Mouse (Mus musculus): ENCODE measurements around the gene Lipk. TPM values are rescaled to one million over a fixed set of nuclear protein-coding genes. Genes with fewer than 3 reads are reported as not detected.

Lipk gene
- not detected in 2 replicates for polyA plus RNA-seq (2021; fragmentation: Nextera tagmentation)
- long read RNA-seq, experiment 1, result 0 reads
- long read RNA-seq, experiment 2, result 0 reads

DNA sequence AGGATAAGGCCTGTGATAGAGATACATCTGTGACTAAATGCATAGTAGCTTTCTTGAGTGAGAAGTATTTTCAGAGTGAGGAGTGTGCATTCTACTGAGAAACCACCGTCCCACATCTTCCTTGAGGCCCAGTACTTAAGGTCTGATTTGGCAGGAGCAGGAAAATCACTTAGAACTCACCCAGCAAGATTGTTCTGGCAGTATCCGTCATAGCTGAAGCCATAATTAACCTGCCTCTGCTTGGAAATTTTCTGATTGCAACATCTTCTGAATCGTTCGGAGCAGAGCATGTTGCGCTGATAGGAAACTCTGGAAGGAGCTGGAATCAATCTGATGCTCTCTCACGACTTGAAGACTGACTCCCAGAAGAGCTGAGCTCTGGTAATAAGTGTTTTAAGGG is at the start of gene Lipk:
Gene Lipk, plus strand, starts transcription at position 289 of the 400 bp plus-strand sequence.

DNA sequence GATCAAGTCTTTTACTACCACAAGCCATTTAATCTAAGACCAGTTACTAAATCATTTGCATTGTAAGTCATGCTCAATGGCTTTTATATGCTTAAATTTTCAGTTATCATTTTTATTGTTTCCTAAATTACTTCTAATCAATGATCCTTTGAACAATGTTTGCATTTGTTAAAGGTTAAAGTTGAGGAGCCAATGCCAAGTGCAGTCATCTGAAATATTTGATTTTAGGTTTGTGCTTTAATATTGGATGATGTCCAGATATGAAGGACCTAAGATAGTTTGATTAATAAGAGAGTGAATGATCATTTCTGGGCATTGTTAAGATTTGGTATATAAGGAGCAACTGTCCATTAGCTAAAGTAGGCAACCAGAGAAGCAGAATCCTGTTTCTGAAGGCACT is 47.2 kb upstream of the Lipk start, which contains the start of gene Lipf:
Gene Lipf, plus strand, starts transcription at position 301 of the 400 bp plus-strand sequence.

DNA sequence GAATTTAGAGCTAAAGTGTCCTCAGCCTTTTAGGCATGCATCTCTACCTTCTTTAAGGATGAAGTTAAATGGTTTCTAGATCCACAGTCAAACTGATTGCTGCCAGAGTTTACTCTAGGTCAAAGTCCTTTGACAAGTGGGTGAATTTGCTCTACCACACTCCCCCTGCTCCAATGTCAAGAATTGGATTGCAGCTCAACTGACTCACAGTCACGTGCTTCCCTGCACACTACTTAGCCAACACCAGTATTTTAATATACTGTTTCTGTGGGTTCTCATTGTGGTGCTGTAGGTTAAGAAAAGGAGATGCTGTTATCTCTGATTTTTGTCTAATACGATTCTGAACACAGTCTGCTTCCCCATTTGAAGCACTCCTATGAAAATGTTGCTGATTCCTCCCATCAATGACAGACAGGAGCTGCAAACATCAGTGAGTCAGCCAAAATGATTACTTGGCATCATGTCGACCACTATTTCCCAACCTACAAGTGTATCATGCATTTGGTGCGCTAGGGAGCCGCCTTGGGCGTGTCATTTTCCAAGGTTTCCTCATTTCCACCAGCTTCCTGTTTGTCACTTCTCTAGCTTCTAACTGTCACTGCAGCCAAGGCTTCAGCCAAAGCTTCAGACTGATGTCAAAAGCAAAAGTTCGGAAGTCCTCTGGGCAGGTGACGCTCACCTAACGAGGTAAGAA is 58.8 kb downstream of the Lipk start, which contains the start of gene Lipn:
Gene Lipn, plus strand, starts transcription at position 580 of the 694 bp plus-strand sequence.

Other genes with a start within 250 kb of the Lipk start
- 4.9 and 5.2 TPM in 2 replicates for gene Lipo3, start 246.3 kb upstream of the Lipk start, polyA plus RNA-seq (2021; fragmentation: Nextera tagmentation)
- gene Lipo1, start 220.8 kb upstream of the Lipk start, polyA plus RNA-seq (2021; fragmentation: Nextera tagmentation), result not detected in 2 replicates
- gene Lipf, start 47.1 kb upstream of the Lipk start, polyA plus RNA-seq (2021; fragmentation: Nextera tagmentation), result not detected in 2 replicates
- not detected in 2 replicates for gene Lipn, start 59.1 kb downstream of the Lipk start, polyA plus RNA-seq (2021; fragmentation: Nextera tagmentation)
- 0.11 TPM in 1 of 2 replicates, not detected in the other for gene Lipm, start 92.6 kb downstream of the Lipk start, polyA plus RNA-seq (2021; fragmentation: Nextera tagmentation)
- gene Ankrd22, start 157.8 kb downstream of the Lipk start, polyA plus RNA-seq (2021; fragmentation: Nextera tagmentation), result 0.08 TPM in 1 of 2 replicates, not detected in the other
- gene Stambpl1, start 183.9 kb downstream of the Lipk start, polyA plus RNA-seq (2021; fragmentation: Nextera tagmentation), result 11.7 TPM in 2 replicates
- 6.0 and 7.0 TPM in 2 replicates for gene Acta2, start 247.3 kb downstream of the Lipk start, polyA plus RNA-seq (2021; fragmentation: Nextera tagmentation)

All from left cerebral cortex, adult 6 months (tissue).